9 mouse cellular contexts compared by ENCODE assay signal in the genomic region with DNA sequence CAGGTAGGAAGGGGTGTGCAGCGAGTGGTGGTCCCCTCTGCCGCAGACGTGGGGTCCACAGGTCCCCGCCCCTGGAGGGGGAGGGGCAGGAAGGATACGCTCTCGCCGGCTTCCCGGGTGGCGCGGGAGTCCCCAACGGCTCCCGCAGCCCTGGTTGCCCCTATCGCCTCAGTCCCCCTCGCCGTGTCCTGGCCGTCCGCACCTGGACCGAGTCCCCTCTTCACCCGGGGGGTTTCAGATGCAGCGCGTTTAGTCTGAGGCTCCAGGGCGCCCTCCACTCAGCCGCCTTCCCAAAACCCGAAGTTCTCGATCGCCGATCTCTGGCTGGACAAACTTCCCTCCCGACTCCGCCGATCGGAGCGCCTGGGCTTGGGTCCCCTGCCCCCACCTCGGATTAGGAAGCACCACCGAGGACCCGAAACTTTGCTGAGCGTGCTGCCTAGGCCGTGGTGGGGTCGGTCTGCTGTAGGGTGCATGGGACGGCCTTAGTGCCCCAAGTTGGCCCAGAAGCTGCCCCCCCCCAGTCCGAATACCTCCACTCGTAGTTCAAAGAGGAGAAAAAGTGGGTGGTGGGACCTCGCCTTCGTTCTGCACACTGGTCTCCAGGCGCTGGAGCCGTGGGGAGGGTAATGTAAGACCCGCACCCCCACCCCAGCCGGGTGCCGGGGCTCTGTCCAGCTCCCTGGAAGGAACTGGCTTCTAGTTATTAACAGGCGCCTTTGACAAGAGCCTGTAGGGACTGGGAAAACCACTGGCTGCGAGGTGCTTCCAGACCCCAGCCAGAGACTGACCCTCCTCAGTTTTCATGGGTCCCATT. TPM values are rescaled to one million over a fixed set of nuclear protein-coding genes. Genes with fewer than 3 reads are reported as not detected.
DNase-seq lines count a peak whose midpoint lies in the region; ATAC-seq lines count a peak whose summit lies in the region.
"Had no signal": no experiment of that assay in that cellular context is flagged by ENCODE, and none has a peak within 500 bp of the region (broad histone marks: within the 10 kb centered on the region; RNA-seq: fewer than 3 reads in every experiment).

No protein-coding gene starts in this region.

- intact Hi-C loops in heart, postnatal 25 days (cut with DNase I) = loop anchor here (5.0 kb wide), 1 partner anchor 383 kb away; no protein-coding TSS in a partner anchor

- H3K4me1 ChIP-seq in heart, embryonic 11.5 days (ENCODE audit: control insufficient read depth, insufficient read depth, low read length) = peaks cover 29% of the 10 kb centered on the region
- H3K4me1 ChIP-seq in liver, embryonic 13.5 days (replicated peaks) = peaks cover 24% of the 10 kb centered on the region

- no peak overlapping the region for H3K27ac ChIP-seq in heart, embryonic 11.5 days (ENCODE audit: low read depth, low read length)
- H3K27ac ChIP-seq in liver, embryonic 13.5 days = no peak overlapping the region

- no peaks in the 10 kb centered on the region for H3K9me3 ChIP-seq in heart, embryonic 11.5 days (replicated peaks; ENCODE audit: control insufficient read depth, low read length)
- H3K9me3 ChIP-seq in liver, embryonic 13.5 days (replicated peaks) = no peaks in the 10 kb centered on the region

- H3K36me3 ChIP-seq in heart, embryonic 11.5 days (ENCODE audit: control insufficient read depth, insufficient read depth, low read length) = no peaks in the 10 kb centered on the region
- H3K36me3 ChIP-seq in liver, embryonic 13.5 days = no peaks in the 10 kb centered on the region

- H3K4me3 ChIP-seq in heart, embryonic 11.5 days (ENCODE audit: low read depth, low read length) = peak overlapping the region; percentile 65
- peak overlapping the region; percentile 55 for H3K4me3 ChIP-seq in liver, embryonic 13.5 days (replicated peaks)

- H3K9ac ChIP-seq in heart, embryonic 11.5 days (ENCODE audit: low read depth, low read length) = peak overlapping the region; percentile 58; the same call in 1 of the 2 replicates
- H3K9ac ChIP-seq in liver, embryonic 13.5 days = peak overlapping the region; percentile 13; the same call in 1 of the 2 replicates

- under 1% methylated on average over 46 of the region's 50 CpGs for WGBS in heart, embryonic 11.5 days (ENCODE audit: insufficient replicate concordance)
- 1% methylated on average over 49 of the region's 50 CpGs for WGBS in liver, embryonic 13.5 days (ENCODE audit: insufficient replicate concordance)

- no peak for ATAC-seq in heart, embryonic 11.5 days (replicated peaks; ENCODE audit: insufficient number of reproducible peaks, low FRiP score, low TSS enrichment)
- ATAC-seq in liver, embryonic 13.5 days (ENCODE audit: low read depth) = no peak

- peaks cover 97% of the 10 kb centered on the region for H3K27me3 ChIP-seq in heart, embryonic 11.5 days (ENCODE audit: control insufficient read depth, insufficient read depth, low read length)
- H3K27me3 ChIP-seq in liver, embryonic 13.5 days = peaks cover 100% of the 10 kb centered on the region

- DNase-seq in heart, postnatal 25 days (ENCODE audit: low spot score) = no peak
- peak; percentile 50 for DNase-seq in ZHBTc4 (ENCODE audit: low read depth, low spot score)
- DNase-seq in heart, postnatal 4 days = peak; percentile 27
- no peak for DNase-seq in liver, embryonic 13.5 days
- DNase-seq in retina, postnatal 1 day = peak; percentile 11
- DNase-seq in layer of hippocampus, postnatal 14 days (ENCODE audit: low spot score in 2 of 2) = no peak
- DNase-seq in layer of hippocampus, adult 9-11 months = no peak

- peak overlapping the region; percentile 99 for H3K4me2 ChIP-seq in heart, embryonic 11.5 days
- peak overlapping the region; percentile 67 for H3K4me2 ChIP-seq in liver, embryonic 13.5 days

RNA-seq across cellular contexts. Expression of a gene that starts 1.3 kb away (rescaled TPM):
- 0.13 TPM in 1 of 2 replicates, not detected in the other for polyA plus RNA-seq in heart, embryonic 11.5 days (2014; fragmentation: Nextera tagmentation; extraction: Ambion mirVana)
- total RNA-seq in heart, postnatal 25 days (2021) = under 1 TPM; 0.13 to 0.14 TPM
- total RNA-seq in heart, postnatal 4 days (2021) = under 1 TPM; 0.65 to 0.81 TPM
- polyA plus RNA-seq in liver, embryonic 13.5 days (2015; fragmentation: Nextera tagmentation; extraction: Ambion mirVana) = 0.03 and 0.06 TPM in 2 replicates
- total RNA-seq in layer of hippocampus, postnatal 14 days (2021) = 10 to 100 TPM; 29.9 to 33.8 TPM
- total RNA-seq: hematopoietic stem cell, adult 5-6 weeks had no signal

Comparison
In these comparisons a context has a peak if more than half of its experiments do, and no peak if none do; other contexts are left out.
1. DNase-seq: peak in ZHBTc4 (single experiment), heart, postnatal 4 days (single experiment) and retina, postnatal 1 day (single experiment); none in heart, postnatal 25 days (single experiment), liver, embryonic 13.5 days (single experiment), layer of hippocampus, postnatal 14 days (0 of 2) and layer of hippocampus, adult 9-11 months (single experiment).
2. RNA of a gene that starts 1.3 kb away (total RNA-seq): 29.9 to 33.8 TPM in layer of hippocampus, postnatal 14 days; 0.65 to 0.81 TPM in heart, postnatal 4 days and 0.13 to 0.14 TPM in heart, postnatal 25 days; every median in the first group is over 10 times any median in the second.